Mouse (Mus musculus) frontal cortex, adult 2 months (tissue): ENCODE results near the gene Cyp2f2. TPM values are rescaled to one million over a fixed set of nuclear protein-coding genes. Genes with fewer than 3 reads are reported as not detected.
A peak's percentile ranks its signal among the peaks of the same experiment; 100 is the strongest.

Source experiments
- DNase-seq, 2 experiments: peaks; one replicate each; pipeline ENCODE4 v3.0.0; 2022; ENCODE audit warnings: low spot score in 1 of 2; ENCODE audit errors: extremely low spot score in 1 of 2
- polyA plus RNA-seq: library from polyadenylated mRNA; depleted of rRNA; stranded (reverse); fragments of >200 nt; gene quantifications from 2 replicates; pipeline ENCODE4 v1.2.3, GENCODE M21; 2012

Cyp2f2 gene
- polyA plus RNA-seq, 1 experiment, result 1.2 TPM

DNA sequence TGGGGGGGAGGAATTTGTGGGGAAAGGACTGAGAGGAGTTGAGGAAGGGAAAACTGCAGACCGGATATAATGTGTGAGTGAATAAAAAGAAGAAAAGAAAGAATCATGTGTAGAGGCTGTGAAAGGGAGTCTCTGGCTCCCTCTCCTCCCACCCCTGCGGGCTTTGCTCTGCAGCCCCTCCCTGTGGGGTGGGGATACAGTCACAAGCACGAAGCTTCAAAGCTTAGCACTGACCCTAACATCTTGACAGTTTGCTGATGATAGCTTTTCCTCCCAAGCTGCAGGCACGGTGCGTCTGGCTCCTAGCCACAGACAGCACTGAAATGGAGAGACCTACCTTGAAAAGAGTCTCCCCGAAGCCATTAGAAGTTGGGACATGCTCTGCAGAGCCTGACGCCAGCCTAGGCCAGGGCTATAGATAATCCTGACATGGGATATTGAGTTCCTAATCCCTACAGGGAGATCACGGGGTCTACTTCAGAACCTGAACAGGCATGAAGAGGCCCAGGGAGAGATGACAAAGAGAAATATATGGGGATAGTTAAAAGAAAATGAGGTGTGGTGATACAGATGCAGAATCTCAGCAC, 16.8 kb downstream of the Cyp2f2 start:
- no peak for DNase-seq

DNA sequence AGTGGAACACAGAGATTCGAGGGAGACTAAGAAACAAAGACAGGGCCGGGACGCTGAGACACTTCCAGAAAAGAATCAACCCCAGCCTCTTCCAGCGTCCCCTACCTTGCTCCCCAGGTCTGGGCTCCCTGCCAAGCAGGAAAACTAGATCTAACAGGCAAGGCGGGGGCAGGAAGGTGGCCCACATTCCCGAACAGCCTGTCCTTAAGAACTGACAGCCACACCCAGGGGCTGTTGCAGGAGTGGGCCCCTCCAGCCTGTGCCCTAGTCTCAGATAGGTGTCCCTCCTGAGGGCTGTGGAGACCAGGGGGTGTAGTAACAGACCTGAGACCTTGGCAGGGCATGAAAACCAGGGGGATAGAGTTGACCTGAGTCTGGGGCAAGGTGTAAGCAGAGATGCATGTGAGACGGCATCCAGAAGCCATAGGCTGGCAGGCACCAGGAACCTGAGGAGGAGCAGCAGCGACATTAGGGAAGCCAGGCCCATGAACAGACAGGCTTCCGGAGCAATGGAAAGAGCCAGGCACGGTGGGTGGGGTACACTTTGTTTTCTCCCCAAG, 33.6 kb downstream of the Cyp2f2 start, which contains the start of gene Cyp2t4:
Cyp2t4 (plus strand) TSS at position 510 of the 560 bp plus-strand sequence.
- no peak for DNase-seq

DNA sequence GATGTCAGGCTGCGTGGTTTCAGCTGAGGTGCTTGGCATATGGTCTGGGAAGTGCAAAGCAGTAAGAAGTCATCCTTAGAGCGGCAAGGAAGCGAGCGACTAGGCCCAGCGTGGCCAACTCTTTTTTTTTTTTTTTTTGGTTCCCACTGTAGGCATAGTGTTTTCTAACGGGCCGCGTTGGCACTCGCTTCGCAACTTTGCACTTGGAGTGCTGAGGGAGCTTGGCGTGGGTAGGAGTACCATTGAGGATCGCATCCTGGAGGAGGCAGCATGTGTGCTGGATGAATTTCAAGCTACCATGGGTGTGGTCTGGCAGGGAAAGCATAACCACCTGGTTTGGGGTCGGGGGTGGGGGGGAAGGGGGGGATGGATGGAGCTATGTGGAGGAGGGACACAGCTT, 36.3 kb downstream of the Cyp2f2 start:
- DNase-seq, result peak in 1 of 2 experiments; percentile 80

DNA sequence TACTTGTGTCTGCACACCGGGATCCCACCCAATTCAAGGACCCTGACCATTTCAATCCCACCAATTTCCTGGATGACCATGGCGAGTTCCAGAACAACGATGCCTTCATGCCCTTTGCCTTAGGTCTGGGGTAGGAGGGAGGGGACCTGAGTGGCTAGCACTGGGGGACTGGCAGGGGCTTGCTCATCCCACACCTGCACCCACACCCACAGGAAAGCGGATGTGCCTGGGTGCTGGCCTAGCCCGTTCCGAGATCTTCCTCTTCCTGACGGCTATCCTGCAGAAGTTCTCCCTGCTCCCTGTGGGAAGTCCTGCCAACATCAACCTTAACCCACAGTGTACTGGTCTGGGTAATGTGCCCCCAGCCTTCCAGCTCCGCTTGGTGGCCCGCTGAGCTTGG, 38.5 kb downstream of the Cyp2f2 start:
- no peak for DNase-seq

DNA sequence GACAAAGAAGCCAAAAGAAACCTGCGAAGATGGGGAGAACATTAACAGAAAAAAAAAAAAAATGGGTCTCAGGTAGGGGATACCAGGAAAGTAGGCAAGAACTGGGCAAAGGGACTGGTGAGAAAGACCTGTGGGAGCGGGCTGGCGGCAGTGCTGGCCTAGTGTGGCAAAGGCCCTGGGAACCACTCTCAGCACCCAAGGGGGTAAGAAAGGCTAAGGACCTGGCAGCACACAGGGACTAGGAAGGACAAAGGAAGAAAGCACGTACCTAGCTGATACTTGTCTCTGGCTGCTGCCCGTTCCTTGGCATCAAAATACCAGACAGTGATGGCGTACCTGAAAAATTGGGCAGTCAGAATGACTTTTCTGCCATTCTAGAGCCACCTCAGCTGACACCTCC, 39.5 kb downstream of the Cyp2f2 start:
- no peak for DNase-seq

DNA sequence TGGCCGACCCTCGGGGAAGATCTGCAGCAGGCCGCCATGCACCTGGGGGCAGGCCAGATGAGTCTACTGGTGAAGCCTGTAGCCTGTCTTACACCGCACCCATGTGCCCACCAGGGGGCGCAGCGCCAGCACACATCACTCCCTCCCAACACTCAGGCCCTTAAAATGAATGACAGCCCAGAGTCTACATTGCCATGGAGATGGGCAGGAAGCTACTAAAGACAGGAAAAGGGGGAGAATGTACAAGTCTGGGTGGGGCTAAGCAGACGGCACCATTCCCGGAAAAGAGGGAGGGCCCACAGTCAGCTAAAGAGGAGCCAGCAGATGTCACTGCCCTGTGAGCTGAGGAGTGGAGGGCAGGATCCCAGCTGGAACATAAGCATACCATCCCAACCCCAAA, 40.2 kb downstream of the Cyp2f2 start:
- DNase-seq, result peak; percentile 85 to 92

DNA sequence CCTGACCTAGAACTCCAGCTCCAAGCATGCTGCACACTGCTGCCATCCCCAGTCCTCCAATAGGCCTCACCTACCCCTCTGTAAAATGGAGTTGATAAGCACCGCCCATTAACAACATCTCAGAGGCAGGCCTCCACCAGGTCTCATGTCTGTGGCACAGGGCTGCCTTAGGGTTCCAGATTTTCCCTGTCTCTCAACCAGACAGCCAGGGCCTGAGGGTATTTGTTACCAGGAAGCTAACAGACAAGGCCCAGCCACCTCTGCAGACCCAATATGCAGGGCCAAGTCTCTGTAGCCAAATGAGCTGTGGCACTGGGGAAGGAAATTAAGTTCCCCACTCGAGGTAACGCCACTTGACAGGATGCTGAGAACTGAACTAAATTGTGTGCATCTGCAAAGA, 41.2 kb downstream of the Cyp2f2 start:
- no peak for DNase-seq

DNA sequence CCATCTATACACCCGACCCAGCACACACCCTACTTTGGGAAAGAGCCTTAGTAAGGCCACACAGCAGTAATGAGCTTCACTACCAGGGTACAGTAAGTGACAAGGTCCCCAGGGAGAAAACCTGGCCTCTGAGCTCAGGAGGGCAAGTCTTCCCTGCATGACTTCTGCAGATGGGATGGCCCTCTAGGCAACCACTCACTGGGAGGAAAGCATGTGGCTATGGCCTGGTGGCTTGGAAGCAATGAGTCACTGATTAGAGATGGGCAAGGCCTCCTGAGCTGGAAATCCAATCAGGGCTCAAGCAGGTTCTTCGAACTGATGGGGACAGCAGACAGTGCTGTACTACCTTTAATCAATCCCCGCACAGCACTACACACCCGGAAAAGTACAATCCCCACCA, 42.0 kb downstream of the Cyp2f2 start:
- DNase-seq, result no peak

DNA sequence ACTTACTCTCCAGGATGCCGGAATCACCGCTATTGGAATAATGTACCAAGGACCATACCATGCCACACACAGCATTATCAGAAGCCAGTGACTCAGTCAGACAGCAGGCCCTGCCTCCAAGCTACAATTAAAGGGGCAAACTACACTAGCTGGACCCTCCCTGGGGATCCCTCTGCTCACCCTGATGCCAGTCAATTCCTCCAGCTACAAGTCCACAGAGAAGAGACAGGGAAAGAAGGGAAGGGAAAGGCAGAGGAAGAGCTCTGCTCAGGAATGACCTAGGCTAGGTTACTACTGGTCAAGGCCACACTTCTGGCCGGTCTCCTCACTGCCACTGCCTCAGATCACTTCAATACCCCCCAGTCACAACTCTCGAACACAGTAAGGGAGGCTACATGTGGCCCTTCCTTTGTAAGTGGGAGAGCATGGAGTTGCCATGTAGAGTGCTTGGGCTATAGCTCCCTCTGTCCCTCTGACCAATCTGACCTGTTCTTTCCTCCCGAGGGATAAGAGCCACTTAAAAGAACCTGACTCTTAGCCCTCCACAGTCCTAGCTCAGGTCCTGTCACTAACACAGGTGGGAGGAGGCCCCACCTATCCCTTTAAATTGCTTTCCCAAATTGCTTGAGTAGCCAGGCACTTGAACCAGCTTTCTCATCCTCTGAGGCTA, 43.2 kb downstream of the Cyp2f2 start:
- no peak for DNase-seq

DNA sequence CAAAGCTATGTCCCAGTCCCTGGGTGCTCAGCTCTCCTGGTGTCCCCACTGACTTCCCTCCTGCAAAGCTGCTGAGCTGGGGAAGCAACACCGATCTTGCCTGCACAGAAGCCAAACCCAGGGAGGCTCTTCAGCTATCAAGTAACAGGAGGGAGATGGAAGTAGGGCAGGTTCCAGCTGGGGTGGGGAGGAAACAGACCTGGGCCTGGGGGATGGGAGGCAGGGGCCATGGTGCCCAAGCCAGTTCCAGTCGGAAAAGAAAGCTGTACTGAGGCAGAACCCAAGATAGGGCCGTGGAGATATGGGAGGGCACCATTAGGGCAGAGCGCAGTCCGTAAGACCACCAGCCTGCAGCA, 43.7 kb downstream of the Cyp2f2 start:
- DNase-seq, result no peak

DNA sequence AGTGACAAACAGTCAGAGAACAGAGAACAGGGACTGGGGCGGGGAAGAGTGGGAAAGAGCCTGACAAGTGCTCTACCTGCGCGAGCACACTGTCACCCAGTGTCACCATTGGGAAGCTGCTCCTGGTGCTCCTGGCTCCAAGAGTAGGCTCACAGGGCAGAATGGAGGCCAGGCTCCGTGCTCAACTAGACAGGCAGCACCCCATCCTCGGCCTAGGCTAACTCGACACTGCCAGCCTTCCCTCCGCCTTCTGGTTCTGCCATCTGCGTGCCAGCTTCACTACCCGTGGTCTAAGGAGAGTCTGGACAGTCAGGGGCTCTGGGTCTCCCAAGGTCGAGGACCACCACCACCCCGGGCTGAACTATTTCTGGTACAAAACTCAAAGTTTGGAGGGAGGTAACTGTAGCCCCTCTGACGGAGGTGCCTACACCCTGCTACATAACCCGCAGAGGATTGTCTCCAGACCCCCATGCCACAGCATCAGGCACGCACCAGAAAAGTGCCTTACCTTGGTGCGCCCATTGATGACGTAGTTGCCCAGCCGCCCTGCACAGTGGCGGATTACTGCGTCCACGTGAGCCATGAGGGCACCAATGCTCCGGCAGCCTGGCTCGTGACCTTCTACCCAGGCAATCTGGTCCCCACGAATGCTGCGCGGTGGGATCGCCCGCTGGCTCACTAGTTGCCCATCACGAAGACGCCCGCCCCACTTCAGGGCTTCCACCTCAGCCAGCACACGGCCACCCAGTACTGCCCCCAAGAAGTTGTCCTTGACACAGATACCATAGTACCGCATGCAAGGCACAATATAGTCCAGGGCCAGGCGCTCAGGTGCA, 44.6 kb downstream of the Cyp2f2 start:
- peak in 1 of 2 experiments; percentile 74 for DNase-seq

DNA sequence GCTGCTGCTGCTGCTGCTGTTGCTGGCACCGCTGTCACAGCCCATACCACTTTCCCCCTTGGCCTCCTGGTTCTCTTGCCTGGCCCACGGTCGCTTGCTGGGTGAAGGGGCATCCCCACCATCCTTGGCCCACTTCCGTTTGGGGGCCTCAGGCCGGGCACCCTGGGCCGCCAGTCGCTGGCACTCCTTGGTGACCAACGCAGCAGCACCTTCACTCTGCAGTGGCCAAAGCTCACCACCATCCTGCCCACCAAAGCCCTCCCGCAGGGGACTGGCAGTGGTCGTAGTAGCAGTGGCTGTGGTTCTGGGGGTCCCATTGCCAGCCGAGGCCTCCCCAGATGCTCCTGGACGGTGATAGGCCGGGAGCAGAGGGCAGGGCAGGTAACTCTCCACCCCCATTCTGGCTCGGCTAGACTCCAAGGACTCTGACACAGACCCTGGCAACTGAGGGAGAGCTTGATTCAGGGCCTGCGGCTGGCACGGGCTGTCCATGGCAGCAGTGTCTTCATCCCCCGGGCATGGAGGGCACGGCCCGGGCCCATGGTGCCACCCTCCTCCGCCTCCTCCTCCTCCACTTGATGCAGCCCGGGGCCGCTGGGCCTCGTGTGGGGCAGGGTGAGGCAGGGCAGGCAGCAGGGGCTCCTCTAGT, 45.4 kb downstream of the Cyp2f2 start:
- DNase-seq, result no peak

DNA sequence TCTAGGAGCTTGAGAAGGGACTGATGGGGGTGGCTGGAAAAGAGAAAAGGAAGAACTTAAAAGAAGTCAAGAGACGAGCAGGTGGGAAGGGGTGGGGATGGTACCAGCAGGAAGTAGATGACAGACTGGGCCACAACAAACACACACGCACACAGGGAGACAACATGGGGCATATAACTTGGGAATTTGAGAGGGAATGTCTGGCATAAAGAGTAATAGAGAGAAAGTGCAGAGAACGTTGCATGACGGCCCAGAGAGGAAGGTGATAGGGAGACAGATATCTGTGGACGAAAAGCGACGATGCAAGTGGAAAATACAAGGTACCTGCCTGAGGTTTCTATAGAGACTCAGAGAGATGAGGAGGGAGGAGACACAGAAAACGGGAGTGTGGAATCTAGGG, 46.0 kb downstream of the Cyp2f2 start:
- DNase-seq, result no peak

DNA sequence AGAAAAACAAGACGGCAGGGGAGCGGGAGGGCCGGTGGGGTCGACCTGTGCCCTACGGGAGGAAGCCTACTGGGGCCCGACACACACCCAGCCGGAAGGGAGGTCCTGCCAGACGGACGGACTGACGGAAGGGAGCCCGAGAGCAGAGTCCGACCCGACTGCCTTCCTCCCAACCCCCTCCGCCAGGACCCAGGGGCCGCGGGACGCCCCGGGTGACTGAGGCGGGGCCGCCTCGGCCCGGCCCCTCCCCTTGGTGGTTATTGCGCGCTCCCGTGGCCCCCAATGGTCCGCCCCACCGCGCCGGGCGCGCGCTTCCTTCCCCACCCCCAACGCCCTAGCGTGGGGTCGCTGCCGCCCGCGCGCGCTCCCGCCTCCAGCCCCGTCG, 46.5 kb downstream of the Cyp2f2 start:
- DNase-seq, result peak in 1 of 2 experiments; percentile 68

DNA sequence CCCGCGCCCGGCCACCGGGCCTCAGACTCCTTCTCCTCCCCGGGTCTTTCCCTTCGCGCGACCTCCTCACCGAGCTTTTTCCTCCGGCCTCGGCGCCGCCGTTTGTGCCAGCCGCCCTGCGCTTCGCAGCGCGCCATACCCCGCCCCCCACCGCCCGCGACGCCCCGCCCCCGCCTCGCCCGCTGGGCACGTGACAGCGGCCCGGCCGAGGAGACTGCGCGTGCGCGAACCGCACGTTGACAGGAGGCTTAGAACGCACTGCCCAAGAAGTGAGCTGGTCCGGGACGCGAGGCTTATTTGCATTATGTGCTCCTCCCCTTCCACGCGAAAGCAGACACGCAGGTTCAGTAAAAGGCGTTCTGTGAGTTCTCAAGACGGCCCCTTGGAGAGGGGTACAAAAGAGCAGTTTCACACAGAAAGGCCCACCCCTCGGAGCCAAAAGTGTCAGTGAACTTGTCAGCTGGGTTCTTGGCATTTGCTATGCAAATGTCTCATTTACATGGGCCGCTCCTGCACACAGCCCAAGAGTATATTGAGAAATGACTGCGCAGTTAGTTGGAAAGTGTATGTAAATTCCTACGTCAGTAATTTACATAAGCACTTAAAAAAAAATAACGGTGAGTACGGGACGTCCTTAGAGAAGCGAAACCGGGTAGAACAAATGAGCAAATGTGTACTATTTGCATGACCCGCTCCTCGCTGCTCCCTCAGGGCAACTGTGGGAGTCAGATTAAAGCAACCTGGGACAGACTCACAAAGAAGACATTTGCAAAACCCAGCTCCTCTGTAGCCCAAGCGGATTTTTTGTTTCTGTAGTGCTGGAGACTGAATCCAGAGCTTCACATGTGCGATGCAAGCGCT, 47.1 kb downstream of the Cyp2f2 start, which contains the start of gene Egln2:
Egln2 (minus strand) TSS at position 189 of the 861 bp plus-strand sequence.
- peak; percentile 93 to 96 for DNase-seq

DNA sequence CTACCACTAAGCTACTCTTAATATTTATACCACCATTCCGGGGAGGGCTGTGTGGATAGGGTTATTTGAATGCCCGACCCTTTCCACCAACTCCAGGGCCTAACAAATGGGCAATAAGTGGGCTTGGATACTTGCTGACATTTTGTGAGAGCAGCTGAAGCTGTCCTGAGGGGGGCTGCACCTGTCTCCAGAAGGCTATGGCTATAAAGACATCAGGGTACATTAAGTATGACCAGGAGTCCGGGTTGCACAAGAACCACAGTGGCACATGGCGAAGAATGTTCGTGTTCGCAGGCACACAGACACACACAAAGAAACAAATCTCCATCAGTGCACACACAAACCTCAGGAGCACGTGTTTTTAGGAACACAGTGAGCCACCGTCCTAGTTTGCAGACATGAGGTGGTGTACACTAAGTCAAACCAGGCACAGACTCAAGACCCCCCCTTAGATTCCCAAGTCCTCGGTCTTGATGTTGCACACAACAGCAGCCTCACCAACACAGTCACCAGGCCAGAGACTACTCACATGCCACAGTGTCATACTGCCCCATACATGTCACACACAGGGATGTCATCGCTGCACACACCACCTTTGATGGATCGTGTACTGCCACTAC, 47.9 kb downstream of the Cyp2f2 start:
- DNase-seq, result no peak

DNA sequence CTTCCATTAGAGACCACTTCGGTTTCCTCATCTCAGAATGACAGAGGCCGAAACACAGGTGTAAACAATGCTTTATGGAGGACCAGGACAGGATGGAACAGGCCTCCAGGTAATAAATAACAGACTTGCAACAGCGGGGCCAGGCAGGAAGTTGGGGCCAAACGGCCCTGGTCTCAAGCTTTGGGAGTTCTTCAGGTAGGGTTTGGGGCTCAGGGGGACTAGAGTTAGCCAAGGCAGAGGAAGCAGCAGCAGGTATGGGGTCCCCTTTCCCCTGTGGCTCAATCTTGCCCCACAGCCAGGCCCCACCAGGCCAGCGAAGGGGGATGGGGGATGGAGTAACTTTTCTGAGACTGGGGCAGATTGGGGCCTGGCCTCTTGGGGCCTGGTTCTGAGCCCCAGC, 48.7 kb downstream of the Cyp2f2 start:
- DNase-seq, result no peak

DNA sequence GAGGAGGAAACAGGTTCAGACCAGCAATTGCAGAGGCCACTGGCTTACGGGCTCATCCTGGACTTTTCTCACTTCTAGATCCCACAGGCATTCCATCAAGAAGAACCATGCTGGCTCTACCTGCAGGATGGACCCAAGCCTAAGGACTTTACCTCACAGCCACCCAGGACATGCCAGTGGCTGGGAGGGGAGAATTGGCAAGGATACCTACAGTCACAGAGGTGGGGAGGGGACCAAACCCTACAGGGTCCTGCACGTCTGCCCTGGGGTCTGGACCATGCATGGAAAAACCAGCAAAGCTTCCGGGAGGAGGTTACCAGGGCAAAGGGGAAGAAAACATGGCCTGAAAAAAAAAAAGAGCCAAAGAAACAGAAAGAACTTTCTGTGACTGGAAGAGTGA, 51.3 kb downstream of the Cyp2f2 start:
- DNase-seq, result no peak

DNA sequence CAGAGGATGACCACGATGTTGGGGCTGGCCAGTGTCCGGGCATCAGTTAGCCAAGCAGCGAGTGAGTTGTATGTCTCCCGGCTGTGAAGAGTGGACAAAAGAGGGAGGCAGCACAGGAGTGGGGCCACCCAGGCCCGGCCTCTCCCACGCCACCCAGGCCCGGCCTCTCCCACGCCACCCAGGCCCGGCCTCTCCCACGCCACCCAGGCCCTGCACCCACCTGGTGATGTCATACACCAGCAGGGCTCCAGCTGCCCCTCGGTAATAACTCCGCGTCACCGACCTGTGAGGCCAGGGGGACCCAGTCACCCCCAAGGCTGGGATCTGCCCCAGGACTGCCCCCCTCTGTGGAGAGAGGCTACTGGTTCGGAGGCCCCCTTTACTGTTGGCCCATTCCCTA, 54.8 kb downstream of the Cyp2f2 start:
- no peak for DNase-seq

DNA sequence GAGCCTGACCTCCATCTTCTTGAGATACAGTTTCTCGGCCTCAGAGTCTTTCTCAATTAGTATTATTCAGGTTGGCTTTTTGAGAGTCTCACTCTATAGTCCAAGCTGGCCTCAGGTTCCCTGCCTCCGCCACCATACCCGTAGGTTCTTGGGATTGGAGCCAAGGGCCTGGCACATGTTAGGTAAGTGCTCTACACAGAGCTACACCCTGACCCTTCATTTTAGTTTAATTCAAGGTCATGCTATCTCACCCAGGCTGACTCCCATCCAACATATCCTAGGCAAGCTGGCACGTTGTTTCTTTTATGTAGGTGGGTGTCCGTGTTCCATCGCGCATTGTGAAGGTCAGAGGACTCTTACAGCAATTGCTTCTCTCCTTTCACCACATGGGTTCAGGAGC, 55.2 kb downstream of the Cyp2f2 start:
- DNase-seq, result no peak
